In genomic region chr19:60543302-60543701, GRCm38 (mm10) we compare ENCODE assay signal across 19 mouse cellular contexts. TPM values are rescaled to one million over a fixed set of nuclear protein-coding genes. Genes with fewer than 3 reads are reported as not detected.
A peak's percentile ranks its signal among the peaks of the same experiment; 100 is the strongest.
DNase-seq lines count a peak whose midpoint lies in the region; ATAC-seq and TF ChIP-seq lines count a peak whose summit lies in the region.
"Had no signal": no experiment of that assay in that cellular context is flagged by ENCODE, and none has a peak within 500 bp of the region (broad histone marks: within the 10 kb centered on the region; RNA-seq: fewer than 3 reads in every experiment).

No protein-coding gene starts in this region.

- peaks cover 30% of the 10 kb centered on the region; the same call in 1 of the 2 replicates for H3K36me3 ChIP-seq in heart, postnatal 0 days (replicated peaks; ENCODE audit: control insufficient read depth, insufficient read depth, low read length)
- H3K36me3 ChIP-seq in lung, embryonic 14.5 days (ENCODE audit: insufficient read depth) = peaks cover 25% of the 10 kb centered on the region

- no peaks in the 10 kb centered on the region for H3K4me1 ChIP-seq in heart, postnatal 0 days (ENCODE audit: control insufficient read depth, insufficient read depth)
- H3K4me1 ChIP-seq in lung, embryonic 14.5 days (ENCODE audit: insufficient read depth) = no peaks in the 10 kb centered on the region
- H3K4me1 ChIP-seq: embryonic facial prominence, embryonic 12.5 days; limb, embryonic 12.5 days; lung, embryonic 15.5 days; midbrain, embryonic 10.5 days had no signal

- 84% methylated on average over 2 of the region's 2 CpGs for WGBS in heart, postnatal 0 days
- 84% methylated on average over 2 of the region's 2 CpGs for WGBS in lung, embryonic 14.5 days

- DNase-seq in heart, postnatal 0 days (ENCODE audit: low spot score) = no peak
- no peak for DNase-seq in heart, adult 8-10 months (ENCODE audit: low spot score)
- no peak for DNase-seq in lung, embryonic 14.5 days
- DNase-seq in lung, postnatal 25 days (ENCODE audit: low spot score) = no peak
- peak; percentile 8 for DNase-seq in CD4-positive, CD25-positive, alpha-beta regulatory T cell, adult 2 months (ENCODE audit: low read depth, low spot score)
- DNase-seq in thymus, postnatal 25 days = no peak
- DNase-seq: cerebellum, postnatal 14 days; gastrocnemius, postnatal 36 days; kidney, adult 11 months; kidney, postnatal 25 days; layer of hippocampus, postnatal 36 days; right cerebral cortex, postnatal 14 days had no signal

- H3K27ac ChIP-seq in heart, postnatal 0 days (ENCODE audit: low read depth) = no peak overlapping the region
- H3K27ac ChIP-seq in lung, embryonic 14.5 days (ENCODE audit: low read depth) = no peak overlapping the region
- H3K27ac ChIP-seq: embryonic facial prominence, embryonic 12.5 days; limb, embryonic 12.5 days; lung, embryonic 15.5 days; midbrain, embryonic 10.5 days had no signal

- peak; percentile 28; the same call in 1 of the 2 replicates for TF ChIP-seq CTCF in heart, postnatal 0 days (IDR thresholded peaks at IDR 0.05; ENCODE audit: low read depth)
- peak; percentile 31 for TF ChIP-seq CTCF in lung, embryonic 14.5 days (IDR thresholded peaks at IDR 0.05; ENCODE audit: low read depth)

- no peaks in the 10 kb centered on the region for H3K27me3 ChIP-seq in heart, postnatal 0 days (ENCODE audit: control insufficient read depth, insufficient read depth, low read length)
- H3K27me3 ChIP-seq in lung, embryonic 14.5 days (ENCODE audit: insufficient read depth, low read length) = no peaks in the 10 kb centered on the region
- H3K27me3 ChIP-seq: CH12.LX; embryonic facial prominence, embryonic 12.5 days; limb, embryonic 12.5 days; lung, embryonic 15.5 days had no signal

- H3K9ac ChIP-seq in heart, postnatal 0 days (replicated peaks; ENCODE audit: low read depth, low read length) = no peak overlapping the region
- no peak overlapping the region for H3K9ac ChIP-seq in lung, embryonic 14.5 days
- H3K9ac ChIP-seq: embryonic facial prominence, embryonic 12.5 days; limb, embryonic 12.5 days; lung, embryonic 15.5 days had no signal

- no peak for ATAC-seq in heart, postnatal 0 days (ENCODE audit: insufficient read depth, low read depth)
- no peak for ATAC-seq in lung, embryonic 14.5 days (ENCODE audit: insufficient read depth)
- 0 out of 2 replicates have a peak, but pooled peaks have one; percentile 29 for ATAC-seq in megakaryocyte progenitor cell, adult 5-6 weeks (replicated peaks; ENCODE audit: poor library complexity)
- ATAC-seq: activated CD4-positive, CD25-positive, alpha-beta regulatory T cell, adult 4 months had no signal

- H3K4me2 ChIP-seq in heart, postnatal 0 days (ENCODE audit: low read depth, low read length) = no peak overlapping the region
- H3K4me2 ChIP-seq in lung, embryonic 14.5 days = no peak overlapping the region
- H3K4me2 ChIP-seq: embryonic facial prominence, embryonic 12.5 days; limb, embryonic 12.5 days; lung, embryonic 15.5 days had no signal

- no peaks in the 10 kb centered on the region for H3K9me3 ChIP-seq in heart, postnatal 0 days (replicated peaks; ENCODE audit: control insufficient read depth, low read length)
- no peaks in the 10 kb centered on the region for H3K9me3 ChIP-seq in lung, embryonic 14.5 days (ENCODE audit: low read depth, low read length)
- H3K9me3 ChIP-seq: embryonic facial prominence, embryonic 12.5 days; limb, embryonic 12.5 days; lung, embryonic 15.5 days; midbrain, embryonic 10.5 days had no signal

- TF ChIP-seq EP300 in heart, postnatal 0 days (IDR thresholded peaks at IDR 0.05; ENCODE audit: low read depth) = no peak

- H3K4me3 ChIP-seq in heart, postnatal 0 days (ENCODE audit: low read depth, low read length) = no peak overlapping the region
- no peak overlapping the region for H3K4me3 ChIP-seq in lung, embryonic 14.5 days (ENCODE audit: low read depth, low read length)
- H3K4me3 ChIP-seq: embryonic facial prominence, embryonic 12.5 days; limb, embryonic 12.5 days; lung, embryonic 15.5 days; midbrain, embryonic 10.5 days had no signal

RNA-seq across cellular contexts. Expression of gene Cacul1, which starts 37.5 kb away (rescaled TPM):
- total RNA-seq in heart, postnatal 0 days (2014; rRNA removed; ENCODE audit: low replicate concordance) = 22.1 and 23.9 TPM in 2 replicates
- 7.1 and 8.6 TPM in 2 replicates for polyA plus RNA-seq in heart, postnatal 0 days (2015; fragmentation: Nextera tagmentation; extraction: Ambion mirVana)
- total RNA-seq in heart, adult 8-10 months (2022) = 10 to 100 TPM; 24.8 to 30.4 (median 27.9) TPM
- 29.3 and 30.8 TPM in 2 replicates for polyA plus RNA-seq in lung, embryonic 14.5 days (2014; fragmentation: Nextera tagmentation; extraction: Ambion mirVana)
- 31.2 and 33.4 TPM in 2 replicates for total RNA-seq in megakaryocyte progenitor cell, adult 5-6 weeks (2015)
- total RNA-seq in megakaryocyte progenitor cell, adult 5-6 weeks (2017) = 30.1 and 39.1 TPM in 2 replicates
